21 mouse cellular contexts compared by ENCODE assay signal in the genomic region with DNA sequence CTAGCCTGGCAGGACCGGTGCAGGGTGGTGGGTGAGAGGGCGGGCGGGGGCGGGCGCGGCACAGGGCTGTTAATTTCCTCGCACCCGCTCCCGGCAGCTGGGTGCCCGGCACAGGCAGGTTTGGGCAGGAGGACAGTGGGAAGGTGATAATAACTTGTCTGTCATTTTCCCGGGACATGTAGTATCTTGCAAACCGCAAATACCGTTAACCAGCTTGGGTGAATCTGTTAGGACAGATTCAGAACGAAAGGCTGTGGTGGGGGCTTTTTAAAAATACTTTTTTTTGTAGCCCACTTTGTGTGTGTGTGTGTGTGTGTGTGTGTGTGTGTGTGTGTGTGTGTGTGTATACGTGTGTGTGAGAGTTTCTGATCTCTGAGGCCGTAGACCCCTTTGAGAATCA. TPM values are rescaled to one million over a fixed set of nuclear protein-coding genes. Genes with fewer than 3 reads are reported as not detected.
A peak's percentile ranks its signal among the peaks of the same experiment; 100 is the strongest.
DNase-seq lines count a peak whose midpoint lies in the region; ATAC-seq and TF ChIP-seq lines count a peak whose summit lies in the region.
"Had no signal": no experiment of that assay in that cellular context is flagged by ENCODE, and none has a peak within 500 bp of the region (broad histone marks: within the 10 kb centered on the region; RNA-seq: fewer than 3 reads in every experiment).

No protein-coding gene starts in this region.

- 31% methylated on average over 12 of the region's 16 CpGs for WGBS in forebrain, embryonic 10.5 days
- WGBS in forebrain, embryonic 11.5 days, result 22% methylated on average over 15 of the region's 16 CpGs
- WGBS in forebrain, embryonic 13.5 days, result 22% methylated on average over 13 of the region's 16 CpGs
- 20% methylated on average over 13 of the region's 16 CpGs for WGBS in hindbrain, embryonic 16.5 days
- 18% methylated on average over 16 of the region's 16 CpGs for WGBS in midbrain, postnatal 0 days

- intact Hi-C loops in heart, postnatal 14 days (cut with DNase I), result no loop called here

- H3K9me3 ChIP-seq in forebrain, embryonic 10.5 days, result no peaks in the 10 kb centered on the region
- H3K9me3 ChIP-seq in forebrain, embryonic 11.5 days (ENCODE audit: control insufficient read depth, low read length), result no peaks in the 10 kb centered on the region
- H3K9me3 ChIP-seq in forebrain, embryonic 13.5 days (replicated peaks), result no peaks in the 10 kb centered on the region
- H3K9me3 ChIP-seq in hindbrain, embryonic 16.5 days (ENCODE audit: control insufficient read depth, low read length), result no peaks in the 10 kb centered on the region
- H3K9me3 ChIP-seq in midbrain, postnatal 0 days (ENCODE audit: low read length), result no peaks in the 10 kb centered on the region
- H3K9me3 ChIP-seq: heart, embryonic 15.5 days had no signal

- no peaks in the 10 kb centered on the region for H3K36me3 ChIP-seq in forebrain, embryonic 10.5 days (replicated peaks)
- no peaks in the 10 kb centered on the region for H3K36me3 ChIP-seq in forebrain, embryonic 11.5 days (ENCODE audit: control insufficient read depth, insufficient read depth, low read length)
- no peaks in the 10 kb centered on the region for H3K36me3 ChIP-seq in forebrain, embryonic 13.5 days (ENCODE audit: poor library complexity, severe bottlenecking)
- no peaks in the 10 kb centered on the region for H3K36me3 ChIP-seq in hindbrain, embryonic 16.5 days (ENCODE audit: control insufficient read depth, insufficient read depth, low read length)
- no peaks in the 10 kb centered on the region for H3K36me3 ChIP-seq in midbrain, postnatal 0 days (ENCODE audit: insufficient read depth, low read length)
- H3K36me3 ChIP-seq: heart, embryonic 15.5 days had no signal

- no peak overlapping the region for H3K4me2 ChIP-seq in forebrain, embryonic 11.5 days (ENCODE audit: low read depth, low read length, severe bottlenecking)
- H3K4me2 ChIP-seq in forebrain, embryonic 13.5 days, result peak overlapping the region; percentile 27; the same call in 1 of the 2 replicates
- peak overlapping the region; percentile 41; the same call in 1 of the 2 replicates for H3K4me2 ChIP-seq in hindbrain, embryonic 16.5 days (ENCODE audit: low read length)
- H3K4me2 ChIP-seq in midbrain, postnatal 0 days (ENCODE audit: low read depth, low read length, poor library complexity, severe bottlenecking), result peak overlapping the region; percentile 28
- H3K4me2 ChIP-seq: heart, embryonic 15.5 days had no signal

- no peak overlapping the region for H3K9ac ChIP-seq in forebrain, embryonic 11.5 days (ENCODE audit: low read length)
- H3K9ac ChIP-seq in forebrain, embryonic 13.5 days, result no peak overlapping the region
- H3K9ac ChIP-seq in hindbrain, embryonic 16.5 days (ENCODE audit: low read depth, low read length), result no peak overlapping the region
- no peak overlapping the region for H3K9ac ChIP-seq in midbrain, postnatal 0 days (replicated peaks; ENCODE audit: low read length, poor library complexity, severe bottlenecking)
- H3K9ac ChIP-seq: heart, embryonic 15.5 days; liver, embryonic 14.5 days had no signal

- H3K27ac ChIP-seq in forebrain, embryonic 10.5 days, result no peak overlapping the region
- H3K27ac ChIP-seq in forebrain, embryonic 11.5 days (ENCODE audit: low read depth, low read length), result no peak overlapping the region
- no peak overlapping the region for H3K27ac ChIP-seq in forebrain, embryonic 13.5 days
- H3K27ac ChIP-seq in hindbrain, embryonic 16.5 days (ENCODE audit: low read depth, low read length), result no peak overlapping the region
- H3K27ac ChIP-seq in midbrain, postnatal 0 days (ENCODE audit: low read depth, low read length), result no peak overlapping the region
- H3K27ac ChIP-seq: heart, embryonic 15.5 days; kidney, postnatal 0 days; liver, embryonic 14.5 days had no signal

- no peak for TF ChIP-seq CTCF in midbrain, postnatal 0 days (IDR thresholded peaks at IDR 0.05)

- no peak for DNase-seq in forebrain, embryonic 10.5 days (ENCODE audit: extremely low spot score, low spot score)
- DNase-seq in forebrain, embryonic 11.5 days (ENCODE audit: low spot score), result no peak
- DNase-seq in midbrain, postnatal 0 days (ENCODE audit: low spot score), result no peak
- no peak for DNase-seq in heart, postnatal 14 days
- DNase-seq in gastrocnemius, adult 18-20 months (ENCODE audit: low spot score), result no peak
- no peak for DNase-seq in thymus, postnatal 10 days (ENCODE audit: low spot score in 2 of 2)
- DNase-seq: cerebellum, adult 11-12 months; gastrocnemius, postnatal 25 days; lung, postnatal 14 days had no signal

- ATAC-seq in forebrain, embryonic 11.5 days (replicated peaks; ENCODE audit: low FRiP score), result no peak
- no peak for ATAC-seq in forebrain, embryonic 13.5 days
- no peak for ATAC-seq in hindbrain, embryonic 16.5 days
- no peak for ATAC-seq in midbrain, postnatal 0 days (ENCODE audit: low FRiP score)
- ATAC-seq: activated CD4-positive, CD25-positive, alpha-beta regulatory T cell, adult 4 months had no signal

- H3K4me3 ChIP-seq in forebrain, embryonic 10.5 days, result peak overlapping the region; percentile 17; the same call in 1 of the 2 replicates
- H3K4me3 ChIP-seq in forebrain, embryonic 11.5 days (ENCODE audit: low read depth, low read length), result no peak overlapping the region
- H3K4me3 ChIP-seq in forebrain, embryonic 13.5 days, result no peak overlapping the region
- H3K4me3 ChIP-seq in hindbrain, embryonic 16.5 days (ENCODE audit: low read length), result peak overlapping the region; percentile 6; the same call in 1 of the 2 replicates
- H3K4me3 ChIP-seq in midbrain, postnatal 0 days (ENCODE audit: low read depth, low read length), result peak overlapping the region; percentile 10; the same call in 1 of the 2 replicates
- H3K4me3 ChIP-seq: heart, embryonic 15.5 days had no signal

- H3K27me3 ChIP-seq in forebrain, embryonic 10.5 days (ENCODE audit: poor library complexity, severe bottlenecking), result peaks cover 48% of the 10 kb centered on the region
- peaks cover 22% of the 10 kb centered on the region for H3K27me3 ChIP-seq in forebrain, embryonic 11.5 days (ENCODE audit: control insufficient read depth, insufficient read depth, low read length)
- H3K27me3 ChIP-seq in forebrain, embryonic 13.5 days, result peaks cover 41% of the 10 kb centered on the region
- peaks cover 26% of the 10 kb centered on the region for H3K27me3 ChIP-seq in hindbrain, embryonic 16.5 days (replicated peaks; ENCODE audit: control insufficient read depth, insufficient read depth, low read length)
- H3K27me3 ChIP-seq in midbrain, postnatal 0 days (ENCODE audit: insufficient read depth, low read length), result peaks cover 19% of the 10 kb centered on the region; the same call in 1 of the 2 replicates
- H3K27me3 ChIP-seq: CH12.LX had no signal

- H3K4me1 ChIP-seq in forebrain, embryonic 10.5 days, result peaks cover 18% of the 10 kb centered on the region
- no peaks in the 10 kb centered on the region for H3K4me1 ChIP-seq in forebrain, embryonic 11.5 days (replicated peaks; ENCODE audit: control insufficient read depth, insufficient read depth, low read length)
- no peaks in the 10 kb centered on the region for H3K4me1 ChIP-seq in forebrain, embryonic 13.5 days
- peaks cover 5% of the 10 kb centered on the region; the same call in 1 of the 2 replicates for H3K4me1 ChIP-seq in hindbrain, embryonic 16.5 days (ENCODE audit: control insufficient read depth, insufficient read depth, low read depth, low read length)
- H3K4me1 ChIP-seq in midbrain, postnatal 0 days (ENCODE audit: insufficient read depth, low read length), result no peaks in the 10 kb centered on the region
- H3K4me1 ChIP-seq: heart, embryonic 15.5 days had no signal

RNA-seq across cellular contexts. Expression of gene Ccdc27, which starts 29.5 kb away (rescaled TPM):
- not detected in 2 replicates for polyA plus RNA-seq in forebrain, embryonic 10.5 days (2016; fragmentation: Nextera tagmentation; extraction: Ambion mirVana)
- polyA plus RNA-seq in forebrain, embryonic 11.5 days (2014; fragmentation: Nextera tagmentation; extraction: Ambion mirVana), result not detected in 2 replicates
- polyA plus RNA-seq in forebrain, embryonic 13.5 days (2015; fragmentation: Nextera tagmentation; extraction: Ambion mirVana), result not detected in 2 replicates
- polyA plus RNA-seq in hindbrain, embryonic 16.5 days (2015; fragmentation: Nextera tagmentation; extraction: Ambion mirVana), result not detected in 2 replicates
- not detected in 2 replicates for total RNA-seq in midbrain, postnatal 0 days (2014; rRNA removed)
- polyA plus RNA-seq in midbrain, postnatal 0 days (2015; fragmentation: Nextera tagmentation; extraction: Ambion mirVana), result not detected in 2 replicates
- not detected for total RNA-seq in heart, postnatal 14 days (2021)
- total RNA-seq in gastrocnemius, adult 18-20 months (2021), result not detected
- total RNA-seq: CH12.LX; common myeloid progenitor, adult 5-6 weeks; gastrocnemius, postnatal 25 days; left cerebral cortex, postnatal 36 days; neutrophil, adult 5-6 weeks had no signal
- polyA plus RNA-seq: activated CD4-positive, CD25-positive, alpha-beta regulatory T cell, adult 4 months; heart, embryonic 15.5 days; intestine, embryonic 14.5 days; liver, embryonic 14.5 days; thymus, postnatal 0 days had no signal

RNA-seq across cellular contexts. Expression of gene Smim1, which starts 45.9 kb away (rescaled TPM):
- 22.1 and 27.4 TPM in 2 replicates for polyA plus RNA-seq in forebrain, embryonic 10.5 days (2016; fragmentation: Nextera tagmentation; extraction: Ambion mirVana)
- polyA plus RNA-seq in forebrain, embryonic 11.5 days (2014; fragmentation: Nextera tagmentation; extraction: Ambion mirVana), result 10.2 and 10.5 TPM in 2 replicates
- 2.2 TPM in 2 replicates for polyA plus RNA-seq in forebrain, embryonic 13.5 days (2015; fragmentation: Nextera tagmentation; extraction: Ambion mirVana)
- polyA plus RNA-seq in hindbrain, embryonic 16.5 days (2015; fragmentation: Nextera tagmentation; extraction: Ambion mirVana), result 13.9 and 14.9 TPM in 2 replicates
- 13.4 and 20.6 TPM in 2 replicates for total RNA-seq in midbrain, postnatal 0 days (2014; rRNA removed)
- polyA plus RNA-seq in midbrain, postnatal 0 days (2015; fragmentation: Nextera tagmentation; extraction: Ambion mirVana), result 12.9 and 14.6 TPM in 2 replicates
- total RNA-seq in heart, postnatal 14 days (2021), result 1 to 10 TPM; 5.8 to 7.0 TPM
- 1 to 10 TPM; 1.4 to 2.2 TPM for total RNA-seq in gastrocnemius, adult 18-20 months (2021)

Comparison
In these comparisons a context has a peak if more than half of its experiments do, and no peak if none do; other contexts are left out.
1. H3K4me3 ChIP-seq: peak in forebrain, embryonic 10.5 days (single experiment), hindbrain, embryonic 16.5 days (single experiment) and midbrain, postnatal 0 days (single experiment); none in forebrain, embryonic 11.5 days (single experiment) and forebrain, embryonic 13.5 days (single experiment).